Mouse (Mus musculus): ENCODE measurements around the gene Zfand4. TPM values are rescaled to one million over a fixed set of nuclear protein-coding genes. Genes with fewer than 3 reads are reported as not detected.

The Zfand4 gene
- total and polyA plus RNA-seq, 2 experiments from 2014 or later = 3.9 to 7.0 TPM

DNA sequence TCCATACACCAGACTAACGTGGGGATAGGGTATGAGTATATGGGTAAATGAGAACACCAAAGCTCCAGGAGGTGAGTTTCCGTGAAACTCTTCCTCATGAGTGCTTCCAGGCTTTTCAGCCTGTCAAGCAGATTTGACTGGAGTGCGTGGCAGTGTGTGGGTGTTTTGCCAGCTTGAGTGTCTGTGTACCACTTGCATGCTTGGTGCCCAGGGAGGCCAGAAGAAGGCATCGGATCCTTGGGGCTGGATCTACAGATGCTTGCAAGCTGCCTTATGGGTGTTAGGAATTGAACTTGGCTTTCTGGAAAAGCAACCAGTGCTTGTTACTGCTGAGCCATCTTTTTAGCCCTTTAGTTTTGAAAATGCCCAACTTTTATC is 92.9 kb downstream of the Zfand4 start:
- no peak for TF ChIP-seq CTCF (IDR thresholded peaks at IDR 0.05; ENCODE audit: low read depth)
- Histone ChIP-seq H3K4me2 (ENCODE audit: low read depth, low read length) (no peak overlapping the region), H3K4me3 (ENCODE audit: low read length) (no peak overlapping the region), H3K27me3 (ENCODE audit: insufficient read depth, low read length) (no peaks in the 10 kb centered on the region), H3K36me3 (ENCODE audit: insufficient read depth, low read length) (no peaks in the 10 kb centered on the region), H3K27ac (no peak overlapping the region), H3K9me3 (ENCODE audit: low read length) (no peaks in the 10 kb centered on the region), H3K9ac (replicated peaks; ENCODE audit: low read length) (no peak overlapping the region), H3K4me1 (ENCODE audit: insufficient read depth, low read length) (no peaks in the 10 kb centered on the region)
- ATAC-seq (no peak), DNase-seq (ENCODE audit: low spot score) (peak; percentile 33)
- 42% methylated on average over 4 of the region's 4 CpGs for WGBS

DNA sequence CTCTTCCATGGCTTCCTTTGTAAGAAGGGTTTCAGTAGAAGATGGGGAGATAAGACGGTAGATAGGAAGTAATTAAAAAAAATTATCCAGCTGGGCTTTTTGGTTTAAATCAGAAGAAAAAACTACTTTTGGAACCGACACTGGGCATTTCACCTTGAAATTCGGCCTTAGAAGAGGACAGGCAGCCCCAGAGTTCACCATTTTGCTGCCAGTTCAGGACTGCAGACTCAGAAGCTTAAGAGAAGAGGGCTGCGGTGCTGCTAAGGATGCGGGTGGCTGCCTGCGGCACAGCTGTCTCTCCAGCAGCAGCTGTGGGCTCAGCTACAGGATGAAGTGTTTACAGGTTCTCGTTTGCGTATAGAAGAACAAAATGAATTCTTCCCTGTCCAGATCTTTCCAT is 94.0 kb downstream of the Zfand4 start:
- DNase-seq (ENCODE audit: low spot score) (no peak), ATAC-seq (no peak)
- H3K27me3 ChIP-seq (ENCODE audit: insufficient read depth, low read length) = no peaks in the 10 kb centered on the region
- H3K9me3 ChIP-seq (ENCODE audit: low read length) = no peaks in the 10 kb centered on the region
- no peak for TF ChIP-seq CTCF (IDR thresholded peaks at IDR 0.05; ENCODE audit: low read depth)
- 73% methylated on average over 8 of the region's 8 CpGs for WGBS
- no peak overlapping the region for H3K4me2 ChIP-seq (ENCODE audit: low read depth, low read length)
- H3K36me3 ChIP-seq (ENCODE audit: insufficient read depth, low read length) = no peaks in the 10 kb centered on the region
- no peak overlapping the region for H3K27ac ChIP-seq
- no peak overlapping the region for H3K9ac ChIP-seq (replicated peaks; ENCODE audit: low read length)
- no peaks in the 10 kb centered on the region for H3K4me1 ChIP-seq (ENCODE audit: insufficient read depth, low read length)
- H3K4me3 ChIP-seq (ENCODE audit: low read length) = no peak overlapping the region

DNA sequence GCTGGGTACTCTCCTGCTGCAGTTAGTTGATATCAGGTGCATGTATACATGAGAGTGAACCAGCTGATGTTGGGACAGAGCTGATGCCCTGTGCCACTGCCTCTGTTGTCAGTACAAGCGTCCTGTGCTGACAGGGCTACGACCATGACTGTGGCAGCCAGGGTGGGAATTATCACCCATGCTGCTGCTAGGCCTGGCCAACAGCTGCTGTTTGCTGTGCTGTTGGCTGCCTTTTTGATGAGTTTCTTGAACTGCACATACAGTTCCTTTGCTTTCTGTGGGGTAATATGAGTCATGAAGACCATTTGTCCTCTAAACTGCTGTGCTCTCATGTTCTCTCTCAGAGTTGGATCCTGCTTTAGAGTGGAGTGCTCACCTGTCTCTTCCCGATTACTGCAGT is 95.2 kb downstream of the Zfand4 start:
- Histone ChIP-seq H3K27ac (no peak overlapping the region; the same call in 1 of the 2 replicates), H3K9me3 (ENCODE audit: low read length) (no peaks in the 10 kb centered on the region), H3K4me2 (ENCODE audit: low read depth, low read length) (no peak overlapping the region), H3K4me3 (ENCODE audit: low read length) (no peak overlapping the region), H3K4me1 (ENCODE audit: insufficient read depth, low read length) (no peaks in the 10 kb centered on the region), H3K36me3 (ENCODE audit: insufficient read depth, low read length) (no peaks in the 10 kb centered on the region), H3K27me3 (ENCODE audit: insufficient read depth, low read length) (no peaks in the 10 kb centered on the region), H3K9ac (replicated peaks; ENCODE audit: low read length) (no peak overlapping the region)
- 71% methylated on average over 3 of the region's 3 CpGs for WGBS
- DNase-seq (ENCODE audit: low spot score) = no peak
- no peak for ATAC-seq
- no peak for TF ChIP-seq CTCF (IDR thresholded peaks at IDR 0.05; ENCODE audit: low read depth)

DNA sequence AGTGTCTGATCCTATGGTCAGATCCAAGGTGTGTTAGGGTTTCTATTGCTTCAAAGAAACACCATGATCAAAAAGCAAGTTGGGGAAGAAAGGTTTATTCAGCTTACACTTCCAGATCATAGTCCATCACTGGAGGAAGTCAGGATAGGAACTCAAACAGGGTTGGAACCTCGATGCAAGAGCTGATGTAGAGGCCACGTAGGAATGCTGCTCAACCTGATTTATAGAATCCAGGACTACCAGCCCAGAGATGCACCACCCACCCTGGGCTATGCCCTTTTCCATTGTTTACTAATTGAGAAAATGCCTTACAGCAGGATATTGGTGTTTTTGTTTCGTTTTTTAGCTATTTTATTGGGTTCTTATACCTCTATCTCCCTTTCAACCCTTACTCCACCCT is 97.4 kb downstream of the Zfand4 start:
- H3K4me3 ChIP-seq (ENCODE audit: low read length) = no peak overlapping the region
- ATAC-seq (no peak), DNase-seq (ENCODE audit: low spot score) (no peak)
- H3K36me3 ChIP-seq (ENCODE audit: insufficient read depth, low read length) = no peaks in the 10 kb centered on the region
- no peaks in the 10 kb centered on the region for H3K4me1 ChIP-seq (ENCODE audit: insufficient read depth, low read length)
- no peak for TF ChIP-seq CTCF (IDR thresholded peaks at IDR 0.05; ENCODE audit: low read depth)
- H3K27ac ChIP-seq = no peak overlapping the region
- no peaks in the 10 kb centered on the region for H3K27me3 ChIP-seq (ENCODE audit: insufficient read depth, low read length)
- 91% methylated on average over 3 of the region's 3 CpGs for WGBS
- H3K4me2 ChIP-seq (ENCODE audit: low read depth, low read length) = no peak overlapping the region
- no peaks in the 10 kb centered on the region; the same call in 1 of the 2 replicates for H3K9me3 ChIP-seq (ENCODE audit: low read length)
- H3K9ac ChIP-seq (replicated peaks; ENCODE audit: low read length) = no peak overlapping the region

DNA sequence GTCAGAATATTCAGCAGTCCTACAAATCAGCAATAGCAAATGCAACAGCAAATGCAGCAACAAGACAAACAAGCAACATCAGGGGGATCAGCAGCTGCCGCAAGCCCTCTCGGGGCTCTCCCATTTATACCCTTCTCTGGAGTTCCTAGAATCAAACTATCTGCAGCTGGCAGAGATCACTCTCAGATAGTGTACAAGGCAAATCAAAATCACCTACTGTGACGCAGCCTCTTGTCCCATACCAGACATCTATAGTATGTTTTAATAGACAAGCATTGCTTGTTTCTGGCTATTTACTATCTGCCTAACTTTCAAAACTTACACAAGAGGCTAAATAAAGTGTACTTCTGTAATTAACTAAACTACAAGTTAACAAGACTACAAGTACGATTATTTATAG is 98.0 kb downstream of the Zfand4 start:
- ATAC-seq (no peak), DNase-seq (ENCODE audit: low spot score) (no peak)
- no peaks in the 10 kb centered on the region for H3K36me3 ChIP-seq (ENCODE audit: insufficient read depth, low read length)
- H3K9me3 ChIP-seq (ENCODE audit: low read length) = no peaks in the 10 kb centered on the region; the same call in 1 of the 2 replicates
- no peak overlapping the region for H3K27ac ChIP-seq
- 89% methylated on average over 4 of the region's 4 CpGs for WGBS
- no peak overlapping the region for H3K4me3 ChIP-seq (ENCODE audit: low read length)
- TF ChIP-seq CTCF (IDR thresholded peaks at IDR 0.05; ENCODE audit: low read depth) = no peak
- no peaks in the 10 kb centered on the region for H3K4me1 ChIP-seq (ENCODE audit: insufficient read depth, low read length)
- no peak overlapping the region for H3K9ac ChIP-seq (replicated peaks; ENCODE audit: low read length)
- H3K27me3 ChIP-seq (ENCODE audit: insufficient read depth, low read length) = no peaks in the 10 kb centered on the region
- H3K4me2 ChIP-seq (ENCODE audit: low read depth, low read length) = no peak overlapping the region

DNA sequence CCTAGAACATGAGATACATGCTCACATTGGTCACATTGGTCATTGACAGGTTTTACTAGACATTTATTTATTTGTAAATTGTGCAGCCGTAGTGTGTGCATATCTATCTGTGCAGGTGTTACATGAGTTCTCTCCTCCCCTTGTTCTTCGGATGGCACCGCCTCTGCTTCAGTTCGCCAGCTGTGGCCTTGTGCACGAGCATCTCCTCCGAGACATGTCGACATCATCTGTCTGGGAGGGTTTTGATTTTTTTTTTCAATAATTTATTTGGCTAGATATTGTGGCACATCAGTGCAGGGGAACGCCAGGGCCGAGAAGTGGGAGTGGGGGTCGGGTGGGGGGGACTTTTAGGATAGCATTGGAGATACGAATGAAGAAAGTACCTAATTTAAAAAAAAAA is 103.9 kb downstream of the Zfand4 start:
- Histone ChIP-seq H3K9ac (replicated peaks; ENCODE audit: low read length) (no peak overlapping the region), H3K4me1 (ENCODE audit: insufficient read depth, low read length) (no peaks in the 10 kb centered on the region), H3K27ac (no peak overlapping the region), H3K4me2 (ENCODE audit: low read depth, low read length) (no peak overlapping the region), H3K4me3 (ENCODE audit: low read length) (no peak overlapping the region), H3K9me3 (ENCODE audit: low read length) (no peaks in the 10 kb centered on the region; the same call in 1 of the 2 replicates), H3K36me3 (ENCODE audit: insufficient read depth, low read length) (no peaks in the 10 kb centered on the region), H3K27me3 (ENCODE audit: insufficient read depth, low read length) (no peaks in the 10 kb centered on the region)
- WGBS = 74% methylated on average over 11 of the region's 11 CpGs
- TF ChIP-seq CTCF (IDR thresholded peaks at IDR 0.05; ENCODE audit: low read depth) = no peak
- DNase-seq (ENCODE audit: low spot score) (no peak), ATAC-seq (no peak)

DNA sequence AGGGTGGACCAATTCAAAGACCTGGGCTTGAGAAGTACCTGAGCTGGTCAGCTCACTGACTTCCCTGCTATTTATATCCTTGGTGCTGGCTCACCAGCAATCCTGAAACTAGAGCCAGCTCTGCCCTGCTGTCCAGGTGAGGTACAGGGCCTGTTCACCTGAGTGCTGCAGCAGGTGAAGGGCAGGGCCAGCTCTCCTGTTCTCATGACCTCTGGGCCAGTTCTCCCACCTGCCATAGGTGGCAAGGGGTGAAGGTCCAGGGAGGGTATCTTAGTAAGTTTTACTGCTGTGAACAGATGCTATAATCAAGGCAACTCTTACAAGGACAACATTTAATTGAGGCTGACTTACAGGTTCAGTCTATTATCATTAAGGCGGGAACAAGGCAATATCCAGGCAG is 105.8 kb downstream of the Zfand4 start:
- Histone ChIP-seq H3K9me3 (ENCODE audit: low read length) (no peaks in the 10 kb centered on the region; the same call in 1 of the 2 replicates), H3K9ac (replicated peaks; ENCODE audit: low read length) (no peak overlapping the region), H3K27me3 (ENCODE audit: insufficient read depth, low read length) (no peaks in the 10 kb centered on the region), H3K4me1 (ENCODE audit: insufficient read depth, low read length) (no peaks in the 10 kb centered on the region), H3K4me2 (ENCODE audit: low read depth, low read length) (no peak overlapping the region), H3K27ac (no peak overlapping the region), H3K4me3 (ENCODE audit: low read length) (no peak overlapping the region), H3K36me3 (ENCODE audit: insufficient read depth, low read length) (no peaks in the 10 kb centered on the region)
- WGBS = 94% methylated on average over 1 of the region's 1 CpGs
- ATAC-seq (no peak), DNase-seq (ENCODE audit: low spot score) (no peak)
- TF ChIP-seq CTCF (IDR thresholded peaks at IDR 0.05; ENCODE audit: low read depth) = no peak
